Mouse (Mus musculus) CH12.LX (cell line): ENCODE data around the gene Senp7. TPM values are rescaled to one million over a fixed set of nuclear protein-coding genes. Genes with fewer than 3 reads are reported as not detected.

Experiments
- DNase-seq: peaks from one replicate; pipeline ENCODE4 v3.0.0-alpha.2; 2013; ENCODE audit errors: extremely low read depth
- H3K27ac ChIP-seq: 2 replicates; pipeline ENCODE4 v1.5.1; 2012; ENCODE audit warnings: low read depth, mild to moderate bottlenecking, control low read depth, moderate library complexity; ENCODE audit not compliant: insufficient read depth
- H3K27me3 ChIP-seq: replicated peaks from 2 replicates; pipeline ENCODE3; 2012; ENCODE audit warnings: inconsistent platforms
- H3K36me3 ChIP-seq, 2 experiments: replicated peaks in 1 of 2; 2 replicates each; pipeline versions ENCODE3 to v1.6.1; 2012; ENCODE audit warnings: inconsistent platforms in 1 of 2, low read length in 1 of 2, mild to moderate bottlenecking in 1 of 2, mixed read lengths in 1 of 2, moderate library complexity in 1 of 2; ENCODE audit not compliant: control insufficient read depth in 1 of 2, insufficient read depth in 1 of 2
- H3K4me1 ChIP-seq, 2 experiments: 2 replicates each; pipeline ENCODE4 v1.6.1; 2012; ENCODE audit warnings: inconsistent platforms in 1 of 2, moderate library complexity in 1 of 2; ENCODE audit not compliant: insufficient read depth in 2 of 2, control insufficient read depth in 1 of 2
- H3K4me2 ChIP-seq: 2 replicates; pipeline ENCODE4 v1.6.1; 2012; ENCODE audit warnings: low read depth, mild to moderate bottlenecking, control low read depth; ENCODE audit not compliant: poor library complexity, insufficient read depth, severe bottlenecking
- H3K4me3 ChIP-seq, 3 experiments: fragments of 150-350 bp in 1 of 3; sonication (generic) in 1 of 3; replicated peaks in 1 of 3; 2 replicates each; pipeline versions ENCODE3 to v1.5.1; 2011 to 2012; ENCODE audit warnings: low read depth in 2 of 3, low read length in 2 of 3, mild to moderate bottlenecking in 2 of 3, moderate library complexity in 2 of 3, control low read depth in 1 of 3, improper control_type of control experiment in 1 of 3, inconsistent platforms in 1 of 3, mixed read lengths in 1 of 3; ENCODE audit not compliant: poor library complexity in 1 of 3
- H3K79me2 ChIP-seq: replicated peaks from 2 replicates; pipeline ENCODE4 v1.6.1; 2012; ENCODE audit warnings: mild to moderate bottlenecking, moderate library complexity; ENCODE audit not compliant: control insufficient read depth, poor library complexity, insufficient read depth, severe bottlenecking; ENCODE audit errors: extremely low read depth
- H3K9ac ChIP-seq: 2 replicates; pipeline ENCODE4 v1.6.1; 2012; ENCODE audit warnings: low read depth, mild to moderate bottlenecking, control low read depth, moderate library complexity; ENCODE audit not compliant: insufficient read depth
- H3K9me3 ChIP-seq: replicated peaks from 2 replicates; pipeline ENCODE3; 2012; ENCODE audit warnings: low read length, inconsistent platforms, mixed read lengths
- BHLHE40 ChIP-seq: IDR thresholded peaks from 2 replicates; pipeline ENCODE4 v1.6.1; 2011; ENCODE audit warnings: mild to moderate bottlenecking, low read depth, low read length, improper control_type of control experiment
- CHD1 ChIP-seq: IDR thresholded peaks from 2 replicates; pipeline ENCODE4 v1.6.1; 2012; ENCODE audit warnings: low read depth, low read length, improper control_type of control experiment, inconsistent platforms
- CHD2 ChIP-seq: IDR thresholded peaks from 2 replicates; pipeline ENCODE4 v1.6.1; 2011; ENCODE audit warnings: low read length, improper control_type of control experiment
- CTCF ChIP-seq, 2 experiments: IDR thresholded peaks in 1 of 2; conservative IDR thresholded peaks in 1 of 2; 2 replicates each; pipeline ENCODE4 v1.5.1; 2011 to 2012; ENCODE audit warnings: low read depth in 2 of 2, low read length in 2 of 2, improper control_type of control experiment in 1 of 2, inconsistent platforms in 1 of 2, mild to moderate bottlenecking in 1 of 2, moderate library complexity in 1 of 2
- ELF1 ChIP-seq: IDR thresholded peaks from 2 replicates; pipeline ENCODE4 v1.6.1; 2014; ENCODE audit warnings: low read depth, mild to moderate bottlenecking, inconsistent platforms, low read length, improper control_type of control experiment
- EP300 ChIP-seq: IDR thresholded peaks from 2 replicates; pipeline ENCODE4 v1.6.1; 2011; ENCODE audit warnings: low read length, improper control_type of control experiment
- ETS1 ChIP-seq: conservative IDR thresholded peaks from 2 replicates; pipeline ENCODE4 v1.6.1; 2012; ENCODE audit warnings: low read depth, mild to moderate bottlenecking, inconsistent platforms, low read length, improper control_type of control experiment, moderate library complexity
- HCFC1 ChIP-seq: IDR thresholded peaks from 2 replicates; pipeline ENCODE4 v1.6.1; 2012; ENCODE audit warnings: low read depth, mild to moderate bottlenecking, inconsistent platforms, low read length, improper control_type of control experiment
- IRF4 ChIP-seq: IDR thresholded peaks from 2 replicates; pipeline ENCODE4 v1.6.1; 2014; ENCODE audit warnings: low read depth, mild to moderate bottlenecking, inconsistent platforms, low read length, improper control_type of control experiment
- JUN ChIP-seq: IDR thresholded peaks from 2 replicates; pipeline ENCODE4 v1.6.1; 2011; ENCODE audit warnings: low read depth, mild to moderate bottlenecking, low read length, improper control_type of control experiment, moderate library complexity; ENCODE audit not compliant: insufficient read depth
- MAX ChIP-seq: IDR thresholded peaks from 2 replicates; pipeline ENCODE4 v1.6.1; 2011; ENCODE audit warnings: low read length, improper control_type of control experiment
- MAZ ChIP-seq: IDR thresholded peaks from 2 replicates; pipeline ENCODE4 v1.6.1; 2012; ENCODE audit warnings: low read depth, mild to moderate bottlenecking, inconsistent platforms, low read length, improper control_type of control experiment, moderate library complexity
- MEF2A ChIP-seq: IDR thresholded peaks from 2 replicates; pipeline ENCODE4 v1.6.1; 2014; ENCODE audit warnings: low read depth, mild to moderate bottlenecking, inconsistent platforms, low read length, improper control_type of control experiment, borderline replicate concordance
- MXI1 ChIP-seq: IDR thresholded peaks from 2 replicates; pipeline ENCODE4 v1.6.1; 2011; ENCODE audit warnings: mild to moderate bottlenecking, low read depth, low read length, improper control_type of control experiment
- MYC ChIP-seq: IDR thresholded peaks from 2 replicates; pipeline ENCODE4 v1.6.1; 2011; ENCODE audit warnings: low read depth, mild to moderate bottlenecking, improper control_type of control experiment, low read length
- PAX5 ChIP-seq: IDR thresholded peaks from 2 replicates; pipeline ENCODE4 v1.6.1; 2012; ENCODE audit warnings: low read length, inconsistent platforms, mixed read lengths
- POLR2A ChIP-seq: IDR thresholded peaks from 2 replicates; pipeline ENCODE4 v1.6.1; 2011; ENCODE audit warnings: low read depth, mild to moderate bottlenecking, improper control_type of control experiment, low read length
- POLR2AphosphoS2 ChIP-seq: IDR thresholded peaks from 2 replicates; pipeline ENCODE4 v1.6.1; 2011; ENCODE audit warnings: low read depth, low read length, improper control_type of control experiment
- RCOR1 ChIP-seq: conservative IDR thresholded peaks from 2 replicates; pipeline ENCODE4 v1.6.1; 2012; ENCODE audit warnings: low read depth, mild to moderate bottlenecking, inconsistent platforms, low read length, improper control_type of control experiment
- SIN3A ChIP-seq: IDR thresholded peaks from 2 replicates; pipeline ENCODE4 v1.6.1; 2012; ENCODE audit warnings: low read length, improper control_type of control experiment, inconsistent platforms
- TBP ChIP-seq: conservative IDR thresholded peaks from 2 replicates; pipeline ENCODE4 v1.6.1; 2011; ENCODE audit warnings: low read depth, low read length, improper control_type of control experiment
- TCF12 ChIP-seq: IDR thresholded peaks from 2 replicates; pipeline ENCODE4 v1.6.1; 2014; ENCODE audit warnings: low read depth, mild to moderate bottlenecking, inconsistent platforms, low read length, improper control_type of control experiment
- USF1 ChIP-seq: IDR thresholded peaks from 2 replicates; pipeline ENCODE4 v1.6.1; 2014; ENCODE audit warnings: low read depth, mild to moderate bottlenecking, inconsistent platforms, low read length, improper control_type of control experiment
- USF2 ChIP-seq: conservative IDR thresholded peaks from 2 replicates; pipeline ENCODE4 v1.6.1; 2011; ENCODE audit warnings: low read depth, low read length, improper control_type of control experiment
- ZC3H11A ChIP-seq: IDR thresholded peaks from 2 replicates; pipeline ENCODE4 v1.6.1; 2012; ENCODE audit warnings: low read depth, mild to moderate bottlenecking, inconsistent platforms, low read length, improper control_type of control experiment
- ZKSCAN1 ChIP-seq: IDR thresholded peaks from 2 replicates; pipeline ENCODE4 v1.6.1; 2012; ENCODE audit warnings: low read depth, inconsistent platforms, low read length, improper control_type of control experiment, borderline replicate concordance
- ZMIZ1 ChIP-seq: IDR thresholded peaks from 2 replicates; pipeline ENCODE4 v1.6.1; 2012; ENCODE audit warnings: low read depth, mild to moderate bottlenecking, inconsistent platforms, low read length, improper control_type of control experiment
- ZNF384 ChIP-seq: IDR thresholded peaks from 2 replicates; pipeline ENCODE4 v1.6.1; 2012; ENCODE audit warnings: low read depth, low read length, improper control_type of control experiment, inconsistent platforms
- dilution Hi-C: fragments of 300-500 bp; cut with MboI; formaldehyde crosslinking; loops from 2 replicates; pipeline ENCODE4 v1.14.3; 2020; ENCODE audit warnings: low sequenced_read_pairs; ENCODE audit not compliant: extremely low pct_unique_long_range_greater_than_20kb, extremely low pct_ligation_motif_present
- in situ Hi-C: fragments of 300-500 bp; cut with MboI; formaldehyde crosslinking; loops from 3 replicates; pipeline ENCODE4 v1.14.3; 2019; ENCODE audit warnings: low sequenced_read_pairs, low pct_ligation_motif_present, low pct_unique_long_range_greater_than_20kb, mixed read lengths
- polyA plus RNA-seq: library from polyadenylated mRNA; unstranded; fragments of >175 nt; gene quantifications from 2 replicates; pipeline ENCODE4 v1.2.1, GENCODE M21; 2012; ENCODE audit warnings: low read depth; ENCODE audit not compliant: insufficient read length
- total RNA-seq, 2 experiments: library from RNA; depleted of rRNA; stranded (reverse); fragments of 300-350 nt in 1 of 2; fragments of >200 nt in 1 of 2; gene quantifications; 2 replicates each; pipeline ENCODE4 v1.2.3; 2012 to 2014

Senp7 gene
- total and polyA plus RNA-seq, 3 experiments: 12.3 to 26.4 (median 15.5) TPM

DNA sequence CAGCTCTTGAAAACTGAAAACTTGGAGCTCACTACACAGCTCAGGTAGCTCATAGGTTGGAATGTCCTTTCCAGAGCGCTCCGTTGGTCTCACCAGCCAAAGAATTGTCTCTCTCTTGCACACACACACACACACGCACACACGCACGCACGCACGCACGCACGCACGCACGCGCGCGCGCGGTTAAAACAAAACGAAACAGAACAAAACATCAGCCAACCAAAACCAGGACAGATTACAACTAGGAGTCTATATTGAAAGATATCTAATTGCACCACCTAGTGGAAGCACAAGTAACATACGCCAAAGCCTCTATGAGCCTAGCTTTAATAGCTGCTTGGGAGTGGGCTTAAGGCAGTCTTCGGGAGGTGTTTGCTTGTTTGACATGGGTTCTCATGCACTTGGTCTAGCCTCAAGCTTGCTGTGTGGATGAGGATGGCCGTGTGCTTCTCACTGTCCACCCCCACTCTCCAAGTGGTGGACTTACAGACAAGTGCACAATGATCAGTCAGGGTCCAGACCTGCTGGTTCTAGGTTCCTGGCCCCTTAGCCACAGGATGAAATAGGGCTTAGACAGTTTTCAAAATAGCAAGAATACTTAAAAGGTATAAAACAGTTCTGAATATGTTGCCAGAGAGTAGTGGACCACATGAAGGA lies 16.3 kb downstream of the Senp7 start (continued):
- TF ChIP-seq TBP (0 out of 2 replicates have a peak, but pooled peaks have one; percentile 12), USF1 (no peak), MEF2A (peak; percentile 75; the same call in 1 of the 2 replicates), MAZ (no peak)
- TF ChIP-seq, all 38 proteins: peak for 20

DNA sequence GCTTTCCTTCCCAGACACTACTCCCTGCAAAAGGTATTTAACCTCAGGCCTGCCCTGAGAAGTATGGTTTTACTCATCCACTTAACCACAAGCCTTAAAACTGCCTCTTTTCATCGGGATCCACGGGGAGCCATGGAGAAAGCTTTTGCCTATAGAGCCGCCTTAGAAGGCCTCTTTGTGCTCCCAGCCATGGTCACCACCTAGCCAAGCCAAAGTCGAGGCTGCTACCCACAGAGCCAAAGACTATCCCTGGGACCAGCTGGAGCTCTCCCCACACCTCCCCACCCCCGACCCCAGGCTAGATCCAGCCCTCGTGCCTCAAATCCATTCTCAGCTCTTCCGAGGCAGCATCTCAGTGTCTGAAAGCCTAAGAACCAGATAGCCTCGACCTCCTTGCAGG lies 18.0 kb downstream of the Senp7 start:
- dilution Hi-C loops: no loop called here
- TF ChIP-seq POLR2AphosphoS2: no peak
- no peak for TF ChIP-seq USF2
- no peak for TF ChIP-seq CTCF (conservative IDR thresholded peaks at IDR 0.05 in 1 of 2, IDR thresholded peaks at IDR 0.05 in 1 of 2; ENCODE audit: low read depth in 2 of 2, low read length in 2 of 2)
- no peak for TF ChIP-seq TCF12
- no peak for TF ChIP-seq ZMIZ1
- TF ChIP-seq ZKSCAN1: no peak
- no peak for TF ChIP-seq TBP
- no peak for TF ChIP-seq JUN
- TF ChIP-seq ZC3H11A: no peak
- peaks cover 10 to 46% of the 10 kb centered on the region in 2 experiments for H3K4me1 ChIP-seq
- no peak overlapping the region for H3K4me3 ChIP-seq
- H3K9ac ChIP-seq: no peak overlapping the region
- no peaks in the 10 kb centered on the region for H3K27me3 ChIP-seq
- H3K79me2 ChIP-seq: no peaks in the 10 kb centered on the region
- no peak for DNase-seq
- no peaks in the 10 kb centered on the region for H3K9me3 ChIP-seq
- in situ Hi-C loops: loop anchor here (5.0 to 10.0 kb wide), 3 partner anchors 34 to 174 kb away; partner anchors contain the start of gene Zbtb11
- H3K36me3 ChIP-seq: no peaks in the 10 kb centered on the region
- no peak overlapping the region for H3K4me2 ChIP-seq
- H3K27ac ChIP-seq: no peak overlapping the region

DNA sequence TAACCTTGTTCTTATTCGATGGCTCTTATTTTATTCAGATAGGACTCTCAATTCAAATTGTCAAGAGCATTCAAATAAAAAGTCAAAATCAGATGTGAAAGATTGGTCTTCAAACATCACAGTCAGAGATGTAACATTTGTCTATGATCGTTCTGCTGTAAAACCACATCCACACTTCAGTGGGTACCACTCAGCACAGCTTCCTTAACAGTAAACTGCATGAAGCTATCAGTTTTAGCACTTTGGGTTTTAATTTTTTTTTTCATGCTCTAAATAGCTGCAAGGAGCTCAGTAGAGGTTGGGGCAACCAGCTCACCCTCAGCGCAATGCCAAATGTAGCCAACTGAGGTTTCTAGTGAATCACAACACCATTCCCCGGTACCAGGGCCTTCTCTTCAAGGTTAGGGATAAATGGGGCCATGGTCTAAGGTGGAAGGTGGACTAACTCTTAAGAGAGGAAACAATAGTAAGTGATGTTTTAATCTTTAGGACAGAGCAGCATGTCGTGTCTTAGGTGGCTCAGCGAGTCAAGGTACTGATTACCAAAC lies 20.5 kb downstream of the Senp7 start:
- dilution Hi-C loops: no loop called here

More for the DNA sequence above, 20.5 kb downstream of the Senp7 start:
- no peaks in the 10 kb centered on the region for H3K79me2 ChIP-seq
- H3K9ac ChIP-seq: no peak overlapping the region
- H3K4me1 ChIP-seq: peaks cover 4 to 24% of the 10 kb centered on the region in 2 experiments; a peak in 3 of 4 replicates
- in situ Hi-C loops: loop anchor here (5.0 to 10.0 kb wide), 3 partner anchors 36 to 176 kb away; partner anchors contain the start of gene Zbtb11
- H3K9me3 ChIP-seq: no peaks in the 10 kb centered on the region
- H3K27ac ChIP-seq: no peak overlapping the region
- H3K36me3 ChIP-seq: no peaks in the 10 kb centered on the region
- no peaks in the 10 kb centered on the region for H3K27me3 ChIP-seq
- H3K4me3 ChIP-seq: no peak overlapping the region
- TF ChIP-seq MXI1: no peak
- TF ChIP-seq MYC: 0 out of 2 replicates have a peak, but pooled peaks have one; percentile 44
- TF ChIP-seq ZMIZ1: no peak
- no peak for TF ChIP-seq MAZ
- TF ChIP-seq SIN3A: no peak
- TF ChIP-seq CHD1: no peak
- no peak for TF ChIP-seq ELF1
- no peak for TF ChIP-seq PAX5
- no peak for TF ChIP-seq BHLHE40
- peak; percentile 70 for TF ChIP-seq EP300
- TF ChIP-seq MAX: no peak
- TF ChIP-seq HCFC1: no peak
- TF ChIP-seq IRF4: no peak
- TF ChIP-seq RCOR1: no peak
- TF ChIP-seq ZNF384: peak; percentile 72
- 0 out of 2 replicates have a peak, but pooled peaks have one; percentile 16 for TF ChIP-seq CHD2
- 0 out of 2 replicates have a peak, but pooled peaks have one; percentile 29 for TF ChIP-seq ETS1
- peak; percentile 51; the same call in 1 of the 2 replicates for TF ChIP-seq MEF2A
- TF ChIP-seq POLR2AphosphoS2: no peak
- TF ChIP-seq POLR2A: no peak
- 0 out of 2 replicates have a peak overlapping the region, but pooled peaks have one; percentile 11 for H3K4me2 ChIP-seq
- peak; percentile 49 for DNase-seq
